Mouse (Mus musculus) bone marrow macrophage, adult 2 months (primary cell): ENCODE data around the gene Onecut3. TPM values are rescaled to one million over a fixed set of nuclear protein-coding genes. Genes with fewer than 3 reads are reported as not detected.

ENCODE experiments used
- H3K27ac ChIP-seq: 2 replicates; pipeline ENCODE4 v1.5.1; 2012; ENCODE audit warnings: low read depth, low read length; ENCODE audit not compliant: insufficient read depth
- H3K4me1 ChIP-seq: 2 replicates; pipeline ENCODE4 v1.6.1; 2012; ENCODE audit warnings: low read length; ENCODE audit not compliant: control insufficient read depth, insufficient read depth
- H3K4me3 ChIP-seq: 2 replicates; pipeline ENCODE4 v1.5.1; 2012; ENCODE audit warnings: mild to moderate bottlenecking, low read length, moderate library complexity; ENCODE audit not compliant: insufficient read depth
- CTCF ChIP-seq: IDR thresholded peaks from 2 replicates; pipeline ENCODE4 v1.5.1; 2012; ENCODE audit warnings: low read depth, mild to moderate bottlenecking, low read length, moderate library complexity
- POLR2A ChIP-seq: IDR thresholded peaks from 2 replicates; pipeline ENCODE4 v1.6.1; 2012; ENCODE audit warnings: mild to moderate bottlenecking, low read depth, low read length, borderline replicate concordance
- polyA plus RNA-seq: library from polyadenylated mRNA; stranded (reverse); fragments of >200 nt; gene quantifications from 2 replicates; pipeline ENCODE4 v1.2.4, GENCODE M21; 2012; ENCODE audit not compliant: missing spikeins, insufficient read depth, insufficient read length

The Onecut3 gene
- polyA plus RNA-seq, 1 experiment: not detected

DNA sequence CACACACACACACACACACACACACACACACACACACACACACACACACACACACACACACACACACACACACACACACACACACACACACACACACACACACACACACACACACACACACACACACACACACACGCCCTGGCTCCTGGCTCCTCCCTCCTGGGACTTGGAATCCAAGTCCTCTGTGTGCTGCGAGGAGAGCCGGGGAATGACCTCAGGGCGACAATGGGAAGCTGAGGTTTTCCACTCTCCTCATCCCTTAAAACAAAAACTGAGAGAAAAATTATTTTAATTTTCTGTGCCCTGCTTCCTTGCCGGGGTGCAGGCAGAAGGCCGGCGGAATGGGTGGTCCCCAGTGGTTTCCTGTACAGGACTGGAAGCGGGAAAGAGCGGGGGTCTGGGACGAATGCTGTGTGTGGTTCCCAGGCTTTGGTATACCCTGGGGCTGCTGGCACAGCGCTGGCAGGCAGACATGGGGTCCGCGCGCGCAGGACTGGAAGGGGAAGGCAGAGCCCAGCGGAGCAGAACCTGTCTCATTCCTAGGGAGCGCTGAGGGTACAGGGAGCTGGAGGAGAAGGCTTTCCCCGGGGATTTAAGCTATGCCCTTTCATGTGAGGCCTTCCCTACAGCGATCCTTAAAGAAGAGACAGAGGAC is 30.1 kb upstream of the Onecut3 start:
- H3K4me3 ChIP-seq: no peak overlapping the region
- no peak for TF ChIP-seq POLR2A
- TF ChIP-seq CTCF: no peak
- no peaks in the 10 kb centered on the region for H3K4me1 ChIP-seq
- no peak overlapping the region for H3K27ac ChIP-seq

DNA sequence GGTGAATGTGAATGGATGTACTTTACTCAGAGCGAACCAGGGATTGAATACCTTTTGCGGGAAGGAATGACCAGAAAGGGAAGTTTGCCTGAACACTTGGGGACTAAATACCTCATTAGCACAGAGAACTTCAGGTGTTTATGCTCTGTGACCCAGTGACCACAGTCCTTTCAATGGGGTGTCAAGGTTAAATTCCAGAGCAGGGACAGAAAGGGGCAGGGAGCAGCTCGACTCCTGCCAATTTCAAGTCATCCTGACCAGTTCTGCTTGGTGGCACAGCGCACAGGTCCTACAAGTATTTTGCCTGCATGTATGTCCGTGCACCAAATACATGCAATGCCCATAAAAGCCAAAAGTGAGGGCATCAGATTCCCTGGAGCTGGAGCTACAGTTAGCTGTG is 29.6 kb upstream of the Onecut3 start:
- Histone ChIP-seq H3K27ac (no peak overlapping the region), H3K4me1 (no peaks in the 10 kb centered on the region), H3K4me3 (no peak overlapping the region)
- TF ChIP-seq CTCF: no peak
- no peak for TF ChIP-seq POLR2A

DNA sequence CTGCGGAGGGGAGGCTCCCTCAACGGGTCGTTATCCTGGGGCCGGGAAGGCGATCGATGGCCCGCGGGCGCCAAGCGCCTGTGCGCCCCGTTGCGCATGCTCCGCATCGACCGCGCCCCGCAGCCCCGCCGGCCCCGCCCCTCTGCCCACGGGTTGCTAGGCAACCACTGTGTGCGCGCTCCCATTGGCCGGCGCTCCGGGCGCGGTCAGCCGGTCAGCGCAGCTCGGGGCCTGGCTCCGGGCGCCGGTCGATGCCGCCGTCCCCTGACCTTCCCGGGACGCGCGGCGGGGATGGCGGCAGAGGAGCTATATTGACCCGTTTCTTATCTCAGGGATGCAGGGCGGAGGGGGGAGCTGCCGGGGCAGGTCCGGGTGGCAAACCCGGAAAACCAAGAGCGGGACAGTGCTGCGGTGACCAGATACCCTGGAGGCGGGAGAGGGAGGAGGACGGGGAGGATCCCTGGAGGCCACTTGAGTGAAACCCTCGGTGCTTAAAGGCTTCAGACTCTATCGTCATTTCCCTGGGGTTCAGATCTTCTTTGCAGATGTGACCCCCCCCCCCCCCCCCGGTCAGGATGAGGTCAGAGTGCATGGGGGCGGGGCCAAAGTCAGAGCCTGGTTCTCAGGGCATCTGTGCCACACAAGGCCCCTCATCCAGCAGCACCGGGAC is 19.2 kb upstream of the Onecut3 start:
- no peak for TF ChIP-seq POLR2A
- TF ChIP-seq CTCF: no peak
- Histone ChIP-seq H3K4me1 (peaks cover 3% of the 10 kb centered on the region; the same call in 1 of the 2 replicates), H3K4me3 (peak overlapping the region; percentile 67), H3K27ac (no peak overlapping the region)

DNA sequence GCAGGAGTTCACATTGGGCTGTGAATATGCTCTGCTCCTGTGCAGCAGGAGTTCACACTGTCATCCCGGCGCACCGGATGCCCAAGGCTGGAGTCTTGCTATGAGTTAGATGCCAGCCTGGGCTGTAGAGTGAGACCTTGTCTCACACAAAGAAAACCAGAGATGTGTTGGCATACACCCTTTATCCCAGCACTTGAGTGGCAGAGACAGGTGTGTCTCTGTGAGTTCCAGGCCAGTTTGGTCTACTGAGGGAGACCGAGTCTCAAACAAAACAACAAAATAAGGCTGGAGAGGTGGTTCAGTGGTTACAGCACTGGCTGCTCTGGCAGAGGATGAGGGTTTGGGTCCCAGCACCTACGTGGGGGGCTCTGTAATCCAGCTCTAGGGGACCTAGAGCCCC is 16.1 kb upstream of the Onecut3 start:
- H3K4me1 ChIP-seq: peaks cover 3% of the 10 kb centered on the region; the same call in 1 of the 2 replicates
- no peak for TF ChIP-seq POLR2A
- no peak for TF ChIP-seq CTCF
- no peak overlapping the region for H3K4me3 ChIP-seq
- H3K27ac ChIP-seq: no peak overlapping the region

DNA sequence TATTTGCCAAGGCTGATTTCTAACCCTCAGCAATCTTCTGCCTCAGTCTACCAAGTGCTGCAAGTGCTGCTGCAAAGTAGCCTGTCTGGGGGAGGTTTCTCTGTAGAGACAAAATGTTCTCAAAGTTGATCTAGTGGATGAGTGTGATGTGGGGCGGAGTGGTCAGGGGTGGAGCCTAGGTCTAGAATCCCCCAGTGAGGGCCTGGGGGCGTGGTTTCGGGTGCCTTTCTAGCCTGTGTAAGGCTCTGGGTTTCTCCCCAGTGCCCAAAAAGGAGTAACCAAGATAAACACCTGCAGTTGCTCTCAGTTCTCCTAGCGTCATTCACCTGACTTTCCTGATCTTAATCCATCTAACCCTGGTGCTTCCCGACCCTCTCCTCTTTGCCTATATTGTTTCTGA is 13.6 kb upstream of the Onecut3 start:
- TF ChIP-seq POLR2A: no peak
- TF ChIP-seq CTCF: no peak
- Histone ChIP-seq H3K4me1 (no peaks in the 10 kb centered on the region), H3K27ac (no peak overlapping the region), H3K4me3 (no peak overlapping the region)

DNA sequence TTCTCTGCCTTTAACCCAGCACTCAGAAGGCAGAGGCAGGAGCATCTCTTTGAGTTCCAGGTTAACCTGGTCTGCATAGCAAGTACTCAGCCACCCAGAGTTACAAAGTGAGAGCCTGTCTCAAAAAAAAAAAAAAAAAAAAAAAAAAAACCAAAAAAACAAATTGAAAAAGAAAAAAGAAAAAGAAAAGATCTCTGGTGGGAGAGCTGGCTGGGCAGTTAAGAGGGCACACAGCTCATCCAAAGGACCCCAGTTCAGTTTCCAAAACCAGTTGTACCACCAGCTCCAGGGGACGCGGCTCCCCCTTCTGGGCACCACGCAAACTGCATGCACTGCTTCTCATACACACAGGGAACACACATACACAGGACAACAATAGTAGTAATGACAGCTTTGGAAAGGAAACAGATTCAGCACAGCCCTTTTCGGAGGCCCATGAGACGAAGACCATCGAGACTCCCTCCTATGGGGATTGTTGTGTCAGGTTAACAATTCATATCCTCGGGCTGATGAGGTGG is 7.7 kb upstream of the Onecut3 start:
- TF ChIP-seq CTCF: no peak
- no peak for TF ChIP-seq POLR2A
- Histone ChIP-seq H3K27ac (no peak overlapping the region), H3K4me3 (no peak overlapping the region), H3K4me1 (no peaks in the 10 kb centered on the region)

DNA sequence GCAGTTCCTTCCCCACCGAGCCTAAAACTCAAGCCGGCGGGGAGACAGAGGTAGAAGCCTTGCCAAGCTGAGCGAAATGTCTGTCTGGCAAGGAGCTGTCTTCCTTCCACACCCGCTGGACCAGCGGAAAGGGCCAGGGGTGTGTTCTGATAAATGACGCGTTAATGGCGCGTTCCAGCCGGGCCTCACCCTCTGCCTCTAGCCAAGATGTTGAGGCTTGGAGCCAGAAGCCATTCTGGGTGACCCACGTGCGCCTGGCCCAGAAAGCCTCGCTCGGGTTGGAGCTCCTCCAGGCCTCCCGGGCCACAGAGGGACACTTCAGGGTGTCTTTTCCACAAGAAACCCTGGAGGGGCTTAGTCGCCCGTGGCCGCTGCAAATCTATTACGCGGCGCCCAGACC is 4.6 kb upstream of the Onecut3 start:
- H3K27ac ChIP-seq: no peak overlapping the region
- H3K4me3 ChIP-seq: no peak overlapping the region
- no peaks in the 10 kb centered on the region for H3K4me1 ChIP-seq
- TF ChIP-seq POLR2A (no peak), CTCF (no peak)

DNA sequence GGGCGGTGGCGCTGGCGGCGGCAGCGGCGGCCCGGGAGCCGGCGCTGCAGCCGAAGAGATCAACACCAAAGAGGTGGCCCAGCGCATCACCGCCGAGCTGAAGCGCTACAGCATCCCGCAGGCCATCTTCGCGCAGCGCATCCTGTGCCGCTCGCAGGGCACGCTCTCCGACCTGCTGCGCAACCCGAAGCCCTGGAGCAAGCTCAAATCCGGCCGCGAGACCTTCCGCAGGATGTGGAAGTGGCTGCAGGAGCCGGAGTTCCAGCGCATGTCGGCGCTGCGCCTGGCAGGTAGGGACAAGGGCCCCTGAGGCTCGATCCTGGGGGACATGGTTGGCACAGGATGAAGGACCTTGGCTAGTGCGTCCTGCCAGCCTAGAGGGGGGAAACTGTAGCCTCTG is 1.3 kb downstream of the Onecut3 start:
- H3K27ac ChIP-seq: no peak overlapping the region
- no peak overlapping the region for H3K4me3 ChIP-seq
- H3K4me1 ChIP-seq: no peaks in the 10 kb centered on the region
- TF ChIP-seq POLR2A (no peak), CTCF (no peak)

DNA sequence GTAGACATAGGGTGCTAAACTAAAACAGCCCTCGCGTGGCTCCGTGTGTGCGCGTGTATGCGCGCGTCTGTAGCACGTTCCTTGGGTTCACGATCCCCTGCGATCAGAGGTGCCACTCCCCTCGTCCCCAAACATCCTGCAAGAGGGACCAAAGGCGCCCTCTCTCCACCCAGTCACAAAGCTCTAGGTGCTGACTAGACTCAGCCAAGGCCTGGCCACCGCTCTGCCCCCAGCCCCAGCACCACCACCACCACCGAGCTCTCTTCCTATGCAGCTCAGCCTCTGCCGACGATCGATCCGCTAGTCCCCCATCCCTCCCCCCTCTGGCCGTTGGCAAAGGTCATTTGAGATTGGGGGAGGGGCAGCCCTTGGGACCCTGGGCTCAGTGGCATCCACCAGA is 1.8 kb downstream of the Onecut3 start:
- TF ChIP-seq POLR2A (no peak), CTCF (no peak)
- H3K27ac ChIP-seq: no peak overlapping the region
- H3K4me1 ChIP-seq: no peaks in the 10 kb centered on the region
- H3K4me3 ChIP-seq: no peak overlapping the region

DNA sequence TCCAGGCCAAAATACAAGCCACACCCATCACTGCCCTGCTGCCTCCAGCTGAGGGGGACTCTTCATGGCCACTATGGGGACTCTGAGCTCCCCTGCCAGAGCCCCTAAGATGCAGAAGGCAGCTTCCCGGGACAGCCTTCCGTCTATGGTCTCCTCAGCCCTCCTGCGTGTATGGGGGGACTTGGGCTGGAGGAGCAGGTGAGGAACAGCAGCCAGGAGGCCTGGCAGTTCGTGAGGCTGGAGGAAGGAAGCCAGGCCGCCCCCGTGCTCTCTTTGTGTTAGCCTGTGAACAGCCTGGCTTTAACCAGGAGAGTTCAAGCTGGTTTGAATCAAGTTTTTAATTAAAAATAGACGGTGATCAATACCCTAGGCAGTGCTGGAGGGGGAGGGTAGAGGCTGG is 7.7 kb downstream of the Onecut3 start:
- H3K4me1 ChIP-seq: 0 out of 2 replicates have a peak, but pooled peaks cover 3% of the 10 kb centered on the region
- TF ChIP-seq POLR2A: no peak
- no peak for TF ChIP-seq CTCF
- H3K4me3 ChIP-seq: no peak overlapping the region
- H3K27ac ChIP-seq: no peak overlapping the region
